Mouse (Mus musculus): Measurements from ENCODE around the gene Myo1f.

Gene Myo1f

GRCm38 (mm10) chr17:33649781-33650475 lies 94.4 kb downstream of the Myo1f start:
- DNase-seq (ENCODE audit: low read depth), result no peak

Measured in naive thymus-derived CD4-positive, alpha-beta T cell, adult 2 months (primary cell).